Mouse (Mus musculus): ENCODE data around the gene Gm6588. TPM values are rescaled to one million over a fixed set of nuclear protein-coding genes. Genes with fewer than 3 reads are reported as not detected.

Gene Gm6588
- total RNA-seq, 2 experiments from 2014 or later: not detected

DNA sequence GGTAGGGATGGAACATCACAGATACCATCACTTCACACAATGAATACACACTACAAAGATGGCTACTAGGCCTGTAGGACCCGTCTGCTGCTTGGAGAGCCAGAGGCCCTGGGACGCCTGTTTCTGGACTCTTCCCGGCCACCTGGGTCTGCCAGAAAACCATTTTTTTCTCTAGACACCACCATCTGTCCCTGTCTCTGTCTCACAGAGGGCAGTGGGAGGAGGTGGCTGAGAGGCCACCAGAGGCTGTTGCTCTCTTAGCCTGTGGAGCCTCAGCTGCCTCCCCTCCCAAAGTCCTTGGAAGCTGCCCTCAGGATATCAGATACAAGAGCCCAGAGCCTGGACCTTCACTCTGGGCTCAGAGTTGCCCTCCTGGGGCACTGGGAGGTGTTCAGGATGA, 10.7 kb downstream of the Gm6588 start:
- intact Hi-C loops (cut with DNase I): loop anchor here (10.0 kb wide), 1 partner anchor 615 kb away; the partner anchor contains the start of gene Crybb2
- DNase-seq (ENCODE audit: low spot score in 2 of 2): no peak

DNA sequence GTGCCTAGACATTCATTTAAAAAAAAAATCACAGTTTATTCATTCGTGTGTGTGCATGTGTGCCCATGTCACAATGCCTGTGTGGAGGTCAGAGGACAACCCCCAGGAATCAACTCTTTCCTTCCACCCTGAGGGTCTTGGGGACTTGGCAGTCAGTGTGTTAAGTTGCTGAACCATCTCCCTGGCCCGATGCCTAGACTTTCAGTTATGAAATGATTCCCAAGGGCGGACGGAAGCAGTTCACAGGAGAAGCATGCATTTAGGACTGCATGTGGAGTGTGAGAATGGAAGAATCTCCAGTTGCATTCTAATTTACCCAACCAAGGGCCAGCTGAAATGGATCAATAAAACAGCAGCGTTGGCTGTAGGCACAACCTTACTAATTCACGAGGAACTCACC, 17.1 kb downstream of the Gm6588 start:
- DNase-seq (ENCODE audit: low spot score in 2 of 2): no peak

DNA sequence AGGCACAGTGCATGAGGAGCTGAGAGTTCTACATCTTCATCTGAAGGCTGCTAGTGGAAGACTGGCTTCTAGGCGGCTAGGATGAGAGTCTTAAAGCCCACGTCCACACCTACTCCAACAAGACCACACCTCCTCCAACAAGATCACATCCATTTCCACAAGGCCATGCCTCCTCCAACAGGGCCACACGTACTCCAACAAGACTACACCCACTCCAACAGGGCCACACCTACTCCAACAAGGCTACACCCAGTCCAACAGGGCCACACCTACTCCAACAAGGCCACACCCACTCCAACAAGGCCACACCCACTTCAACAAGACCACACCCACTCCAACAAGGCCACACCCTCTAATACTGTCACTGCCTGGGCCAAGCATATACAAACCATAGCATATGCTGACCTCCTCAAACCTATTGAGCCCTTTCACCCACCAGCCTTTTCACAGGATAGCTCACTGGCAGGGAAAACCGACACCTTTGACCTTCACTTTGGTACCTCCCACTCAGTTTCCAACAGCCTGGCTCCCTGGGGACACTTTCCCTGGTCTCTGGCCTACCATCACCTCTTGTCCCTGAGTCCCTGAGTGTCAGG, 19.9 kb downstream of the Gm6588 start:
- no peak for DNase-seq (ENCODE audit: low spot score in 2 of 2)
- intact Hi-C loops (cut with DNase I): no loop called here

More for the DNA sequence above, 17.1 kb downstream of the Gm6588 start:
- intact Hi-C loops (cut with DNase I): no loop called here

- DNase-seq (ENCODE audit: low spot score in 2 of 2): peak; percentile 47 to 69
- intact Hi-C loops (cut with DNase I): loop anchor here (5.0 kb wide), 2 partner anchors 102 to 397 kb away; no protein-coding TSS in a partner anchor
Observed at GRCm38 (mm10) chr5:112470144-112470543, 20.9 kb downstream of the Gm6588 start.

DNA sequence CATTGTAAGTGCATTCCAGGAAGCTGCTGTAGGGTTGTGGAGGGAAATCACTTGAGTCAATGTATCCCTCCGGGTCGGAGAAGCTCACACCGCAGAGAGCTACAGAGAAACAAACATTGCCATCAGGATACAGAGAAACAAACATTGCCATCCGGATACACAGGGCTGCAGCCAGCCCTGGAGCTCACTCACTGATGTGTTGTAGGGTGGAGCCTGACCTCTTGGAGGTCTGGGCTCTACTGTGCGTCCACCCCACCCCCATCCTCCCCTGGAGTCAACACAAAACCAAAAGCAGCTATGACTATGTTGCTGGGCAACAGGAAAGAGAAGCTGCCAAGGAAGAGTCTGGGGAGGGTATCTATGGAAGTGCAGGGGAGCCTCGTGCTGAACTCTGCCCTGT, 24.2 kb downstream of the Gm6588 start:
- intact Hi-C loops (cut with DNase I): loop anchor here (5.0 kb wide), 2 partner anchors 99 to 394 kb away; no protein-coding TSS in a partner anchor
- no peak for DNase-seq (ENCODE audit: low spot score in 2 of 2)

DNA sequence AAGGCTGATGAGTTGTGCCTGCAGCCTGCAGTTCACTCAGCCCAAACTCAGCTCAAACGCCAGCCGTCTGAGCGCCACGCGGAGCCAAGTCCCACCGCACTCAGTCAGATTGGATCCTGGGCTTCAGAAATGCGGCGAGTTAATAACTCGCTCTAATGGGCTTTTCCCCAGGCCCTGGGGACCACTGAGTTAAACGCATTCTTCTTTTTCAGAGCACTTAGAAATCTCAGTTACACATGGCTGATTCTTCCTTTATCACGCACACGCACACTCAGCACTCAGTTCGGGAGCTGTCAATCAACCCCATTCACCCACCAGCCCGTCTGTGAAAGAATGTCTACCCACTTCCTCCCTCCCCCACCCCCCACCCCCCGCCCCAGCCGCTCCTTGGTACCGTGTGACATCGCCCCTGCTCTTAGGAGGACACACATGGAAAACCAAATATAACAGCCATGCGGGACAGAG, 32.8 kb downstream of the Gm6588 start:
- no peak for DNase-seq (ENCODE audit: low spot score in 2 of 2)
- intact Hi-C loops (cut with DNase I): no loop called here

DNA sequence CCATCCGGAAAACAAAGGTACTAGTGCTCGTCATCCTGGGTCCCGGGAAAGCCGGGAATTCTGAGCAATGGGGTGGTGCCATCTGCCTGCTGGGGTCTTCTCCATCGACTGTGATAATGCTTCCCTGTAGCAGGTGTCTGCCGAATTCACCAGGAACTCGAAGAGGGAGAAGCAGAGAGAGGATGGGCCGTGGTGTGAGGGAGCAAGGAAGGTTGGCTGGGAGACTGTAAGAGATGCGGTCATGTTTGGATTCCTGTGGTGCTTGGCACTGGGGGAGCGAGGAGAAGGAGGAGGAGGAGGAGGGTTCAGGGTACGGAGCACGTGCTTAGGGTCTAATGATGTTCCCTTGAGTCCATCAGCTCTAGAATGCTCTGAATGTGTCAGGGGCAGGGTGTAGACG, 33.3 kb downstream of the Gm6588 start:
- intact Hi-C loops (cut with DNase I): no loop called here
- no peak for DNase-seq (ENCODE audit: low spot score in 2 of 2)

GRCm38 (mm10) chr5:112483030-112483429, 33.8 kb downstream of the Gm6588 start:
- intact Hi-C loops (cut with DNase I): no loop called here
- DNase-seq (ENCODE audit: low spot score in 2 of 2): no peak

GRCm38 (mm10) chr5:112484924-112485715, 35.9 kb downstream of the Gm6588 start:
- intact Hi-C loops (cut with DNase I): no loop called here
- DNase-seq (ENCODE audit: low spot score in 2 of 2): no peak

DNA sequence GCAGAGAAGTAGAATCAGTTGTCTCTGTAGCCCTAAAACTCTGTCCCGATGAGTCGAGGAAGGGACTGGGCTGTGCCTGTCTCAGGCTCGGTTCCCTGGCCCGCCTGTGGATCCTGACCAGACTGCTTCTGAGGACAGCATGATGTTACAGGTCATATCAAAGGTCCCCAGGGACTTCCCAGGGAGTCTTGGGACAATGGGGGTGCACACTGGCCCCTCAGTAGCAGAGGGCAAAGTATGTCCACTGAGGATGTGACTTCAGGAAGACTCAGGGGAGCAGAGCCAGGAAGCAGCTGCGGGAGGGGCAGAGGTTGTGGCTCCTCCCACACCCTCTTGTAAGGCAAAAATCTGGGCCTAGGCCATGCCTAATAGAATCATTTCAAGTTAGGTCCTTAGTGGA, 37.2 kb downstream of the Gm6588 start:
- no peak for DNase-seq (ENCODE audit: low spot score in 2 of 2)
- intact Hi-C loops (cut with DNase I): no loop called here

- DNase-seq (ENCODE audit: low spot score in 2 of 2): no peak
- intact Hi-C loops (cut with DNase I): no loop called here
Observed at GRCm38 (mm10) chr5:112487504-112487903, 38.3 kb downstream of the Gm6588 start.

- no peak for DNase-seq (ENCODE audit: low spot score in 2 of 2)
- intact Hi-C loops (cut with DNase I): no loop called here
Observed at GRCm38 (mm10) chr5:112488101-112488776, 39.0 kb downstream of the Gm6588 start.

DNA sequence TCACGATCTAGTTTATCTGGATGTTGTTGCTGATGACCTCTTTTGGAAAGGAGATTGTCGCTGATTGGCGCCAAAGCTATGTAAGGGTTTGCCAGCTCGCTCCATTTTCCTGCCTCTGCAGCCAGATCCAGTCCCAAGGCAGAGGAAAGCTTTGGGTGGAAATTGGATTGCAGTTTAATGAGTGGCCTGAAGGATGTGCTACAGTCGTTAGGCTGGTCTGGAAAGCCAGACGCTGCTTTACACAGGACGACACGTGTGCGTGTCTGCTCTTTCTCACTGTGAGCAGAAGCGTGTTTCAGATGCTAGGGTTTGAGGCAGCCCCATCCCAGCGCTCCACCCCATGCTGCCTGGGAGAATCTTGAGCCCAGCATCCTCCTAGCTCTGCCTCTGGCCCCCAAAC, 42.3 kb downstream of the Gm6588 start:
- DNase-seq (ENCODE audit: low spot score in 2 of 2): peak in 1 of 2 experiments; percentile 57
- intact Hi-C loops (cut with DNase I): loop anchor here (5.0 kb wide), 1 partner anchor 81 kb away; no protein-coding TSS in a partner anchor

GRCm38 (mm10) chr5:112493492-112493891, 44.3 kb downstream of the Gm6588 start:
- DNase-seq (ENCODE audit: low spot score in 2 of 2): peak; percentile 52 to 58
- intact Hi-C loops (cut with DNase I): loop anchor here (5.0 kb wide), 1 partner anchor 79 kb away; no protein-coding TSS in a partner anchor

DNA sequence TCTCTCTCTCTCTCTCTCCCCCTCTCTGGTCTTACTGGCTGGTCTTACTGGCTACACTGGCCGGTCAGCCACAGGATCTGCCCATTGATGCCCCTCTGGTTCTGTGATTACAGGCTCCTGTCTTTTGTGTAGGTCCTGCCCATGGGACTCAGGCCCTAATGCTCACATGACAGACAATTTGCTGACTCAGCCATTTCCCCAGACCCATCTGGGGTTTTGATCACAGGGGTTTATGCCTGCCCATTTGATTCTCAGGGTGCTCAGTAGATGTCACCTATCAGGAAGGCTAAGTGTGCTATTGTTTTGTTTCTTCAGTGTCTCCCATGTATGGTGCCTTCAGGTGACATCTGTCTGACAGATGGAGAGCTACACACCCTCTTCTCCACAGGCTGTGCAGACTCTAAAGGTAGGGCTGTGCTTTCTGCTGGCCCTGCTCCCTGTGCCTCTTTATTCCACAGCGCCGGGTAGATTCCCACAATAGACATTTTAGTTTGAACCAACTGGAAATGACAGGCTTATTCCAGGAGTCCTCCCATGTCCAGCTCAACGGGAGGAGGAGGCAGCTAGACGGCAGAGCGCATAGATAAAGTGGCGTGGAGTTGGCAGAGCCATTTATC, 47.6 kb downstream of the Gm6588 start:
- no peak for DNase-seq (ENCODE audit: low spot score in 2 of 2)
- intact Hi-C loops (cut with DNase I): no loop called here

- intact Hi-C loops (cut with DNase I): no loop called here
- DNase-seq (ENCODE audit: low spot score in 2 of 2): no peak
Observed at GRCm38 (mm10) chr5:112498921-112499917, 50.0 kb downstream of the Gm6588 start.

DNA sequence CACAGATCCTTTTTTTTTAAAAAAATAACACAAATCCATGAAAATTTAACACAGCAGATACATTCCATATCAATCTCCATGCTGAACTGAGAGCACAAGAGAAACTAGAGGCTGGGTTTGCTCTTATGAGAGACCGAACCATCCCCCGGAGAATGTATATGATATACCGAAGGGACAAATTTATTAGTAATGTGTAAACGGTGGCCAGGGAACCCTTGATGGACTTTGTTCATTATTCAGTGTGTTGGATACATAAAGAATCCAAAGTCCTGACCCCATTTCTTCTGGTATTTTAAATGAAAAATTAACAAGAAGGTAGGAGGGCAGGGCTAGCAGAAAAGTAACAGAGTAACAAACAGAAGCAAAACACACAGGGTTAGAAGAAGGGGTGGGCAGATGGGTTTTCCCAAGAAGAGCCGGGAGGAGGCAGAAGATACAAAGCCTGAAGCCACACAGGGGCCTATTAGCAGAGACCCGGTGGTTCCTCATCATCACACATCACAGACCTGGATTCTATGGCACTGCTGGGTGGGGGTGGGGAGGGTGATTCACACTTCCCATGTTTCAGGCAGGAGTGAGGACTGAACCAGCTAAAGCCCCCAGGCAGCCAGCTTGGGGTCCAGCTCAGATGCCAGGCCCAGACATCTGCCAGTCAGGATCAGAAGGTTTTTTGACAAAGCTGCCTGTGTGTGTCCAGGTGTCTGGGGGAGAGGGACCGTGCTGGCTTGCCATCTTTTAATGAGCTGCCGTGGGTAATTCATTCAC, 50.9 kb downstream of the Gm6588 start:
- DNase-seq (ENCODE audit: low spot score in 2 of 2): no peak
- intact Hi-C loops (cut with DNase I): no loop called here
